Comparison of ENCODE assay signal across 19 mouse cellular contexts in genomic region chr6:91691576-91691975, GRCm38 (mm10). TPM values are rescaled to one million over a fixed set of nuclear protein-coding genes. Genes with fewer than 3 reads are reported as not detected.
DNase-seq lines count a peak whose midpoint lies in the region; ATAC-seq and TF ChIP-seq lines count a peak whose summit lies in the region.
"Had no signal": no experiment of that assay in that cellular context is flagged by ENCODE, and none has a peak within 500 bp of the region (broad histone marks: within the 10 kb centered on the region; RNA-seq: fewer than 3 reads in every experiment).

No protein-coding gene starts in this region.

- H3K27me3 ChIP-seq in testis, adult 2 months (ENCODE audit: control insufficient read depth, insufficient read depth, low read length) = no peaks in the 10 kb centered on the region
- H3K27me3 ChIP-seq in kidney, embryonic 15.5 days = no peaks in the 10 kb centered on the region
- H3K27me3 ChIP-seq in small intestine, adult 2 months (ENCODE audit: control insufficient read depth, insufficient read depth, low read length) = no peaks in the 10 kb centered on the region
- H3K27me3 ChIP-seq: heart, embryonic 15.5 days; hindbrain, embryonic 13.5 days; limb, embryonic 15.5 days had no signal

- 77% methylated on average over 4 of the region's 4 CpGs for WGBS in kidney, embryonic 15.5 days
- WGBS in small intestine, adult 2 months = 51% methylated on average over 4 of the region's 4 CpGs

- DNase-seq in kidney, adult 11 months = peak; percentile 77
- no peak for DNase-seq in kidney, adult 18-20 months
- DNase-seq in testis, postnatal 10 days (ENCODE audit: low spot score) = no peak
- no peak for DNase-seq in cerebellum, adult 8-10 months
- DNase-seq in cerebellum, postnatal 14 days = no peak
- DNase-seq: adrenal gland, postnatal 36 days; cerebellum, adult 9-11 months; heart, postnatal 36 days; layer of hippocampus, postnatal 36 days; right cerebral cortex, postnatal 4 days had no signal

- no peaks in the 10 kb centered on the region for H3K36me3 ChIP-seq in testis, adult 2 months (ENCODE audit: control insufficient read depth, insufficient read depth, low read length)
- H3K36me3 ChIP-seq in kidney, embryonic 15.5 days = peaks cover 20% of the 10 kb centered on the region
- H3K36me3 ChIP-seq in small intestine, adult 2 months (ENCODE audit: control insufficient read depth, insufficient read depth, low read length) = peaks cover 36% of the 10 kb centered on the region

- H3K9ac ChIP-seq in kidney, embryonic 15.5 days = no peak overlapping the region
- H3K9ac ChIP-seq: heart, embryonic 15.5 days; hindbrain, embryonic 13.5 days; limb, embryonic 15.5 days had no signal

- peak overlapping the region; percentile 77 for H3K4me3 ChIP-seq in testis, adult 2 months (ENCODE audit: control insufficient read depth, low read depth, low read length)
- H3K4me3 ChIP-seq in kidney, embryonic 15.5 days (replicated peaks) = no peak overlapping the region
- no peak overlapping the region for H3K4me3 ChIP-seq in small intestine, adult 2 months (ENCODE audit: low read depth, low read length)
- H3K4me3 ChIP-seq: embryonic facial prominence, embryonic 10.5 days; heart, embryonic 15.5 days; hindbrain, embryonic 13.5 days; limb, embryonic 15.5 days; midbrain, embryonic 10.5 days had no signal

- H3K27ac ChIP-seq in testis, adult 2 months (ENCODE audit: control insufficient read depth, insufficient read depth, low read depth, low read length) = no peak overlapping the region
- peak overlapping the region; percentile 76 for H3K27ac ChIP-seq in kidney, embryonic 15.5 days
- H3K27ac ChIP-seq in small intestine, adult 2 months (ENCODE audit: insufficient read depth, low read depth, low read length) = peak overlapping the region; percentile 87
- H3K27ac ChIP-seq: embryonic facial prominence, embryonic 10.5 days; heart, embryonic 15.5 days; hindbrain, embryonic 13.5 days; limb, embryonic 15.5 days; macrophage; midbrain, embryonic 10.5 days had no signal

- H3K9me3 ChIP-seq in kidney, embryonic 15.5 days (replicated peaks) = no peaks in the 10 kb centered on the region
- H3K9me3 ChIP-seq: embryonic facial prominence, embryonic 10.5 days; heart, embryonic 15.5 days; hindbrain, embryonic 13.5 days; limb, embryonic 15.5 days; midbrain, embryonic 10.5 days had no signal

- TF ChIP-seq POLR2A in testis, adult 2 months (IDR thresholded peaks at IDR 0.05; ENCODE audit: control insufficient read depth, low read depth, low read length) = no peak
- TF ChIP-seq POLR2A in small intestine, adult 2 months (IDR thresholded peaks at IDR 0.05; ENCODE audit: low read depth, low read length) = no peak

- no peak for ATAC-seq in kidney, embryonic 15.5 days (replicated peaks; ENCODE audit: low FRiP score)

- H3K4me1 ChIP-seq in testis, adult 2 months (ENCODE audit: control insufficient read depth, insufficient read depth, low read length) = peaks cover 5% of the 10 kb centered on the region
- peaks cover 82% of the 10 kb centered on the region for H3K4me1 ChIP-seq in kidney, embryonic 15.5 days
- peaks cover 48% of the 10 kb centered on the region for H3K4me1 ChIP-seq in small intestine, adult 2 months (ENCODE audit: control insufficient read depth, insufficient read depth, insufficient read length, low read length)

- no peak overlapping the region for H3K4me2 ChIP-seq in kidney, embryonic 15.5 days
- H3K4me2 ChIP-seq: heart, embryonic 15.5 days; hindbrain, embryonic 13.5 days; limb, embryonic 15.5 days had no signal

- TF ChIP-seq CTCF in testis, adult 2 months (IDR thresholded peaks at IDR 0.05; ENCODE audit: control insufficient read depth, insufficient read depth, insufficient replicate concordance, low read depth, low read length) = no peak
- TF ChIP-seq CTCF in small intestine, adult 2 months (IDR thresholded peaks at IDR 0.05; ENCODE audit: extremely low read depth, insufficient read length, insufficient replicate concordance, low read depth, low read length) = no peak

RNA-seq across cellular contexts. Expression of gene Slc6a6, which starts 7.7 kb away (rescaled TPM):
- 108 and 114 TPM in 2 replicates for polyA plus RNA-seq in testis, adult 2 months (2012; rRNA removed)
- 84.0 and 87.2 TPM in 2 replicates for polyA plus RNA-seq in kidney, embryonic 15.5 days (2015; fragmentation: Nextera tagmentation; extraction: Ambion mirVana)
- polyA plus RNA-seq in small intestine, adult 2 months (2012; rRNA removed) = 44.0 and 124 TPM in 2 replicates
